Mouse (Mus musculus) spleen, adult 2 months (tissue): ENCODE data around the gene Col6a5. TPM values are rescaled to one million over a fixed set of nuclear protein-coding genes. Genes with fewer than 3 reads are reported as not detected.

Experiments used
- DNase-seq, 2 experiments: peaks; one replicate each; pipeline versions ENCODE4 v3.0.0 to v3.0.0-alpha.2; 2012 to 2021; ENCODE audit warnings: low spot score in 2 of 2, low read depth in 1 of 2
- H3K27ac ChIP-seq: fragments of 200-500 bp; 2 replicates; pipeline ENCODE4 v1.5.1; 2012; ENCODE audit warnings: low read length, inconsistent platforms; ENCODE audit not compliant: insufficient read depth
- H3K27me3 ChIP-seq: fragments of 200-500 bp; 2 replicates; pipeline ENCODE4 v1.6.1; 2012; ENCODE audit warnings: mild to moderate bottlenecking, moderate library complexity, low read length, inconsistent platforms; ENCODE audit not compliant: control insufficient read depth, insufficient read depth
- H3K36me3 ChIP-seq: fragments of 200-500 bp; 2 replicates; pipeline ENCODE4 v1.6.1; 2012; ENCODE audit warnings: mild to moderate bottlenecking, low read length, inconsistent platforms; ENCODE audit not compliant: control insufficient read depth, insufficient read depth
- H3K4me1 ChIP-seq: fragments of 200-500 bp; 2 replicates; pipeline ENCODE4 v1.6.1; 2011; ENCODE audit warnings: inconsistent platforms; ENCODE audit not compliant: control insufficient read depth, insufficient read depth, insufficient read length
- H3K4me3 ChIP-seq: fragments of 200-500 bp; 2 replicates; pipeline ENCODE4 v1.5.1; 2011; ENCODE audit warnings: mild to moderate bottlenecking, inconsistent platforms; ENCODE audit not compliant: insufficient read depth, insufficient read length; ENCODE audit errors: extremely low read depth
- CTCF ChIP-seq: fragments of 200-500 bp; IDR thresholded peaks from 2 replicates; pipeline ENCODE4 v1.5.1; 2011; ENCODE audit warnings: mild to moderate bottlenecking, inconsistent platforms; ENCODE audit not compliant: insufficient read depth, insufficient read length, insufficient replicate concordance; ENCODE audit errors: extremely low read depth
- POLR2A ChIP-seq: fragments of 200-500 bp; IDR thresholded peaks from 2 replicates; pipeline ENCODE4 v1.6.1; 2011; ENCODE audit warnings: low read depth, low read length, inconsistent platforms
- WGBS: fragments of 180-500 bp; shearing (Covaris S2); methylation state at CpG from one replicate; pipeline ENCODE4 v1.1.7; 2018; 5-methylcytosine and 5-hydroxymethylcytosine counted together
- polyA plus RNA-seq: library from polyadenylated mRNA; depleted of rRNA; stranded (reverse); fragments of >200 nt; gene quantifications from 2 replicates; pipeline ENCODE4 v1.2.3, GENCODE M21; 2012

Col6a5 gene
- polyA plus RNA-seq, 1 experiment: 0.56 TPM

DNA sequence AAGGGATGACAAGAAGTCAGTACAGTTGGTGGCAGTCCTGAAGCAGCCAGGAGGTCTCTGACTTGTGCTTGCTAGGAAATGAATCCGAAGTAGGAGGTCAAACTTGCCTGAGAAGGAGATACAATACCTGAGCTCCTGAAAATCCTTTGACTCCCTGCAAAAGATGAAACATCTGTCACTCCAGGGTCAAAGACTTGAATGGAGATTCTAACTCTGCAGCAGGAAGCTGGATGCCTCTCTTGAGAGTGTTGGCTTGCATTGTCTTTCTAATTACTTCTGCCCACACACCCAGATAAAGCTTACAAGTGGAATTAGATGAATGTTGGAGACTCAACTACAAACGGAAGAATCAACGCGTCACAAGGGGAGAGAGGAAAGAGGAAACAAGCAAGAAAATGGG, 45.3 kb downstream of the Col6a5 start:
- Histone ChIP-seq H3K36me3 (no peaks in the 10 kb centered on the region), H3K4me1 (no peaks in the 10 kb centered on the region), H3K27me3 (no peaks in the 10 kb centered on the region), H3K27ac (no peak overlapping the region), H3K4me3 (no peak overlapping the region)
- 30% methylated on average over 4 of the region's 4 CpGs for WGBS
- no peak for DNase-seq
- TF ChIP-seq POLR2A (no peak), CTCF (no peak)

DNA sequence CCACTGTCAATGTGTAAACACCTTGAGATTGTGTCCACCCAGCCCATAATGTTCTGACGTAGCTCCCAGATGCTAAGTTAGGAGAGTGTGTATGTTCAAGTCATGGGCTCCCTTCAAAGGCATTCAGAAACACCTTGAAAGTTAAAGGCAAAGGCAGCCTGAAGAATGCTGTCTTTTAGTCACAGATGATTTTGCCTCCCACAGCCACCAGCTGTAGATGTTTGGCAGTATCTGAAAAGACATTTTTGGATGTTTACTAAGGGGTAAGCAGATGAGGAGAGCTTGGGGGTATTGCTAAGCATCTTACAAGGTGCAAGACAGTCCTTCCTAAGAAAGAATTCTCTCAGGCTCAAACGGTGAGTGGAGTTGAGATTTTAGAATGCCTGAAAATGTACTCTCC, 50.3 kb downstream of the Col6a5 start:
- 90% methylated on average over 2 of the region's 2 CpGs for WGBS
- no peaks in the 10 kb centered on the region for H3K36me3 ChIP-seq
- H3K27ac ChIP-seq: no peak overlapping the region
- no peak overlapping the region for H3K4me3 ChIP-seq
- H3K27me3 ChIP-seq: no peaks in the 10 kb centered on the region
- H3K4me1 ChIP-seq: no peaks in the 10 kb centered on the region
- TF ChIP-seq CTCF (no peak), POLR2A (no peak)
- no peak for DNase-seq

DNA sequence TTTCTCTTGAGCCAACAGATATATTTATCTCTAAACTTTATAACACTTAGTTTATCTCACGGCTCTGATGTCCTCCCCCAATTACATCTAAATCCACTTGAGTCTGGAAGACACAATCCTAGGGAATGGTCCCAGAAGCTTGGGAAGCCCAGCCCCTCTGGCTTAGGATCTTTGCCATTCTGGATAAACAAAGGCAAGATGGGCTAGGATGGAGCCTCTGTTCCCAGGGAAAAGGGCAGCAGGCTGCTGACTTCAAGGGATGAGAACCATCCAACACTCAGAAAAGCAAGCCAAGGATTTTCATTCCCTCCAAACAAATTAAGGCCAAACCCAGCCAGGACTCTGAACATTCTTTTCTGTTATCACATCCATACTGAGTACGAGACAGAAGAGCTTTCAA, 51.1 kb downstream of the Col6a5 start:
- no peak overlapping the region for H3K4me3 ChIP-seq
- DNase-seq: no peak
- H3K27me3 ChIP-seq: no peaks in the 10 kb centered on the region
- no peaks in the 10 kb centered on the region for H3K4me1 ChIP-seq
- TF ChIP-seq CTCF: no peak
- no peak for TF ChIP-seq POLR2A
- WGBS: 72% methylated on average over 2 of the region's 2 CpGs
- no peak overlapping the region for H3K27ac ChIP-seq
- H3K36me3 ChIP-seq: no peaks in the 10 kb centered on the region

DNA sequence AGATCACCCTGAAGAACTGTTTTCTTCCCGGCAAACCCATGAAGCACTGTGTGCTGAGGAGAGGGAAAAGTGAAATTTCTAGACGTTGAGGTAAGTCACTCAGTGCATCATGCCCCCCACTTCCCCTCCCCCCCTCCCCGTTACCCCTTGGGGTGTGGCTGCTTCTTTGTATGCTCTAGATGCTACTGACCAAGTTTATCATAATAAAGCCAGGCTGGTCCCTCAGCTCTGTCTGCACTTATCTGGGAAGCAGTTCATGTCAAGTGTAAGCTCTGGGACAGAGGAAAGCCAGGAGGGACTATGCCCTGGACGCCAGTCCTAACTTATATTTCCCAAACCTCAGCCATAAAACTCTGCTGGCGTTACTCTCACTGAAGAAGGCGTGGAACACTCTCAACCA, 53.0 kb downstream of the Col6a5 start:
- no peaks in the 10 kb centered on the region for H3K36me3 ChIP-seq

DNA sequence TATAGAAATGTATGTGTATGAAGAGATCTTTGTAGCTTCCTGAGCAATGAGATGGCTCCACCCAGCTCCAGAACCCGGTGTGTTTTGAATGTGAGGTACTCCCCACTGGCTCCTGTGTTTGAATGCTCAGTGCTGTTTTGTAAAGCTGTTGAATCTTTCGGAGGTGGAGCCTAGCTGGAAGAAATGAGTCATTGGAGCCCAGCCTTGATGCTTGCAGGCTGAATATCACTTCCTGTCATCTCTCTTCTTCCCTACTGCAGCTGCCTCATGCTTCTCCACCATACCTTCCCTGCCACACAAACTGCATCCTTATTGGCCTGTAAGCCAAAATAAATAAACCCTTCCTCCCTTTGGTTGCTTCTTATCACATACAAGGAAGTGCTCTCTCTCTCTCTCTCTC, 72.9 kb downstream of the Col6a5 start:
- no peak for TF ChIP-seq POLR2A
- TF ChIP-seq CTCF: no peak
- H3K36me3 ChIP-seq: no peaks in the 10 kb centered on the region
- H3K27ac ChIP-seq: no peak overlapping the region
- DNase-seq: no peak
- no peaks in the 10 kb centered on the region for H3K27me3 ChIP-seq
- no peaks in the 10 kb centered on the region for H3K4me1 ChIP-seq
- 15% methylated on average over 2 of the region's 2 CpGs for whole genome bisulfite sequencing
- no peak overlapping the region for H3K4me3 ChIP-seq

More for the DNA sequence above, 53.0 kb downstream of the Col6a5 start:
- TF ChIP-seq POLR2A: no peak
- TF ChIP-seq CTCF: no peak
- no peak for DNase-seq
- H3K27ac ChIP-seq: no peak overlapping the region
- no peak overlapping the region for H3K4me3 ChIP-seq
- WGBS: 85% methylated on average over 6 of the region's 6 CpGs
- H3K27me3 ChIP-seq: no peaks in the 10 kb centered on the region
- no peaks in the 10 kb centered on the region for H3K4me1 ChIP-seq

DNA sequence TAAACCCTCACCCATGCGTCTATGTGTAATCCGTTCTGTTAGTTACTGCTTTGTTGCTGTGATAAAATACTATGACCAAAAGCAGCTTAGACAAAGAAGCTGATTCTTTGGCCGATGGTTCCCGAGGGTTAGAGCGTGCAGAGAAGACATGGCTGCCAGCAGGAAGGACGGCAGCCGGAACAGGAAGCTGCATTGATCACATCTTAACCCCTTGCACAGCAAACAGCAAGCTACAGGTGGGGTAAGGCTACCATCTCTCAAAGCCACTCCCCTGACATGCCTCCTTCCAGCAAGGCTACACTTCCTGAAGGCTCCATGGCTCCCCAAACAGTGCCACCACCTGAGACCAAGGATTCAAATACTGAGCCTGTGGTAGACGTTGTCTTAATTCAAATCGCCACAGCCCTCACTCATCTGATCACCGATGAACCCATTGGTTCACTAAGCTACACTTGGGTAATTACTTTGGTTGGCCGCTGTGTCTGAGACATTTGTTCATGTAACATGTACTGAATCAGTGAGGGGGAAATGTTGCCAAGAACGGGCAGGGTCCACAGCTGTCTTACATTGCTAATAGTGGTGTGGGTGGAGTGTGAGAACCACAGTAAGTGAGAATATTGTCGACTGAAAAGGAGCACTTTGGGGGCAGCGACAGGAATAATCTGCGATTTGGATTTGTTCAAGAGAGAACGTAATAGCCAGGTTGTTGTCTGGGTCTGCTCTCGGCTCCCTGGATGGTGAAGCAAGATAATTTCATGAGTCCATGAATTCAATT, 75.6 kb downstream of the Col6a5 start:
- H3K27ac ChIP-seq: no peak overlapping the region
- H3K27me3 ChIP-seq: no peaks in the 10 kb centered on the region
- H3K4me1 ChIP-seq: no peaks in the 10 kb centered on the region
- 83% methylated on average over 17 of the region's 17 CpGs for WGBS
- no peak for DNase-seq
- H3K4me3 ChIP-seq: no peak overlapping the region
- TF ChIP-seq POLR2A: no peak
- no peak for TF ChIP-seq CTCF
- H3K36me3 ChIP-seq: no peaks in the 10 kb centered on the region

DNA sequence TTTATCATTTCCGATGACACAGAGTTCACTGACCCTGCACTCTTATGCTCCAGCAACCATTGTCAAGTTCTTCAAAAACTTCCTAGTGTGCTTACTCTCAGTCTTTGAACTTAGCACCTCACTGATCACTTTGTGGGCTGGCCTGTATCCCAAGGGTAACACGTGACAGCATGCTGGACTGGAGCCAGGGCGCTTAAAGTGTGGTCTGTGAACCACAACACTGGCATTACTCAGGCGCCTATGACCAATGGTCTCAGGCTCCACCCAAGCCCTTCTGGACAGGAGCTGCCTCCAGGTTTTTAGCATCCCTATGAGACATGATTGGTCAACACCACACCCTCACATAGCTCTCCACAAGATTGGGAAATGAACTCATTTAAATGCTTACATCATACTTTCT, 79.7 kb downstream of the Col6a5 start:
- Histone ChIP-seq H3K4me3 (no peak overlapping the region), H3K27ac (no peak overlapping the region), H3K4me1 (no peaks in the 10 kb centered on the region), H3K36me3 (no peaks in the 10 kb centered on the region), H3K27me3 (no peaks in the 10 kb centered on the region; the same call in 1 of the 2 replicates)
- 56% methylated on average over 4 of the region's 4 CpGs for WGBS
- no peak for DNase-seq
- TF ChIP-seq POLR2A (no peak), CTCF (no peak)
